Mouse (Mus musculus): Measurements from ENCODE around the gene Tdo2.
A peak's percentile ranks its signal among the peaks of the same experiment; 100 is the strongest.

The Tdo2 gene

GRCm38 (mm10) chr3:81976102-81976501 is at the start of gene Tdo2:
Gene Tdo2, minus strand, starts transcription at chr3:81976202.
- no peak for DNase-seq (ENCODE audit: low read depth, low spot score)

GRCm38 (mm10) chr3:82023065-82023464 is 47.1 kb upstream of the Tdo2 start:
- peak; percentile 60 for DNase-seq (ENCODE audit: low read depth, low spot score)

- no peak for DNase-seq (ENCODE audit: low read depth, low spot score)
These were observed 46.5 kb upstream of the Tdo2 start for GRCm38 (mm10) chr3:82022421-82022920.

- DNase-seq (ENCODE audit: low read depth, low spot score): no peak
These were observed 38.2 kb upstream of the Tdo2 start for GRCm38 (mm10) chr3:82014148-82014703.

GRCm38 (mm10) chr3:82007002-82007401 is 31.0 kb upstream of the Tdo2 start:
- DNase-seq (ENCODE audit: low read depth, low spot score): no peak

GRCm38 (mm10) chr3:81995988-81996387 is 20.0 kb upstream of the Tdo2 start:
- peak; percentile 69 for DNase-seq (ENCODE audit: low read depth, low spot score)

- DNase-seq (ENCODE audit: low read depth, low spot score): no peak
These were observed 19.4 kb upstream of the Tdo2 start for GRCm38 (mm10) chr3:81995371-81995770.

GRCm38 (mm10) chr3:81990531-81990930 is 14.5 kb upstream of the Tdo2 start:
- DNase-seq (ENCODE audit: low read depth, low spot score): no peak

GRCm38 (mm10) chr3:81989692-81990141 is 13.7 kb upstream of the Tdo2 start:
- no peak for DNase-seq (ENCODE audit: low read depth, low spot score)

GRCm38 (mm10) chr3:81987628-81988027 is 11.6 kb upstream of the Tdo2 start:
- no peak for DNase-seq (ENCODE audit: low read depth, low spot score)

- DNase-seq (ENCODE audit: low read depth, low spot score): no peak
These were observed 10.1 kb upstream of the Tdo2 start for GRCm38 (mm10) chr3:81986103-81986502.

- DNase-seq (ENCODE audit: low read depth, low spot score): no peak
These were observed 9.1 kb upstream of the Tdo2 start for GRCm38 (mm10) chr3:81985100-81985499.

- DNase-seq (ENCODE audit: low read depth, low spot score): no peak
These were observed 7.3 kb upstream of the Tdo2 start for GRCm38 (mm10) chr3:81983120-81983895.

GRCm38 (mm10) chr3:81981990-81982389 is 6.0 kb upstream of the Tdo2 start, which contains the start of gene Asic5:
Gene Asic5, plus strand, starts transcription at chr3:81982290.
- no peak for DNase-seq (ENCODE audit: low read depth, low spot score)

- DNase-seq (ENCODE audit: low read depth, low spot score): no peak
These were observed 5.6 kb upstream of the Tdo2 start for GRCm38 (mm10) chr3:81981576-81981975.

- DNase-seq (ENCODE audit: low read depth, low spot score): peak; percentile 18
These were observed 395 bp downstream of the Tdo2 start for GRCm38 (mm10) chr3:81975607-81976006.

- DNase-seq (ENCODE audit: low read depth, low spot score): peak; percentile 83
These were observed 11.4 kb downstream of the Tdo2 start for GRCm38 (mm10) chr3:81964596-81964995.

GRCm38 (mm10) chr3:81963768-81964167 is 12.2 kb downstream of the Tdo2 start:
- peak; percentile 81 for DNase-seq (ENCODE audit: low read depth, low spot score)

GRCm38 (mm10) chr3:81961336-81961735 is 14.7 kb downstream of the Tdo2 start:
- no peak for DNase-seq (ENCODE audit: low read depth, low spot score)

- no peak for DNase-seq (ENCODE audit: low read depth, low spot score)
These were observed 18.5 kb downstream of the Tdo2 start for GRCm38 (mm10) chr3:81957484-81957883.

GRCm38 (mm10) chr3:81951785-81952184 is 24.2 kb downstream of the Tdo2 start:
- DNase-seq (ENCODE audit: low read depth, low spot score): no peak

GRCm38 (mm10) chr3:81949048-81949447 is 27.0 kb downstream of the Tdo2 start:
- DNase-seq (ENCODE audit: low read depth, low spot score): no peak

GRCm38 (mm10) chr3:81944851-81945393 is 31.1 kb downstream of the Tdo2 start:
- DNase-seq (ENCODE audit: low read depth, low spot score): no peak

Measured in brain, adult 2 months (tissue).